Mouse (Mus musculus): ENCODE measurements around the gene Samd13. TPM values are rescaled to one million over a fixed set of nuclear protein-coding genes. Genes with fewer than 3 reads are reported as not detected.

The Samd13 gene
- polyA plus RNA-seq, 1 experiment from 2014 or later = 0.79 TPM

DNA sequence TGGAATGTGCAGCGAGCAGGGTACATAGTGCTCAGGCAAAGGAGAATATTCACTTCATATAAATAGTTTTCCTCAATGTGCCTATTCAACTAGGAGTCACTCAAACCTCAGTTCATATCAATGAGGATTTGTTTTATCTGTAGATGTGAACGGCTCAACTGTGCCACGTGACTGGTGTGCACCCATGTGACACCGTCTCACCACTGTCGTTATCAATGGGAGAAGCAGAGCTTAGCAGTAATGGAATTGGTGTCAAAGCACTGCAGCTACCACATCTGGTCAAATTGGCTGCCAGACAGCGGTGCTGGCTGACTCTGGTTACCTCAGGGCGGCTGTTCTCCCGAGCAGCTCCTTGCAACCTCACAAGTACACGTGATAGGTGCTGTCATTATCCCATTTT is 80.7 kb downstream of the Samd13 start:
- no peak overlapping the region for H3K4me3 ChIP-seq
- no peak overlapping the region for H3K4me2 ChIP-seq (replicated peaks)
- no peak for ATAC-seq (ENCODE audit: low FRiP score)
- no peak overlapping the region for H3K9ac ChIP-seq
- H3K4me1 ChIP-seq = peaks cover 6% of the 10 kb centered on the region; the same call in 1 of the 2 replicates
- H3K36me3 ChIP-seq = no peaks in the 10 kb centered on the region
- no peaks in the 10 kb centered on the region for H3K9me3 ChIP-seq (replicated peaks)
- H3K27me3 ChIP-seq = no peaks in the 10 kb centered on the region
- H3K27ac ChIP-seq = no peak overlapping the region
- 87% methylated on average over 9 of the region's 9 CpGs for WGBS

DNA sequence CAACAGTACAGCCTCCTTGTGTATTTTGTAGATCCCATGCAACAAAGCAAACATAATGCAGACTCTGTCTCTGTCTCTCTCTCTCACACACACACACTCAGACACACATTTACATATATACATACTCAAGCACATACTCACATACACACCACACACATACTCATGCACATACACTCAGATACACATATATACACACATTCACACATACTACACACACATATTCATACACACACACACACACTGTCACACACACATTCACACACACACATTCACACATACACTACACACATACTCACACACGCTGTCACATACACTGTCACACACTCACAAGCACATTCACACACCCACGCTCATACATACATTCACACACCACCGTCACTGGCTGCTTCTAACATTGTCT is 82.9 kb downstream of the Samd13 start:
- no peak for ATAC-seq (ENCODE audit: low FRiP score)
- no peaks in the 10 kb centered on the region for H3K36me3 ChIP-seq
- H3K27me3 ChIP-seq = no peaks in the 10 kb centered on the region
- H3K4me1 ChIP-seq = peaks cover 3% of the 10 kb centered on the region; the same call in 1 of the 2 replicates
- H3K9ac ChIP-seq = no peak overlapping the region
- no peak overlapping the region for H3K4me3 ChIP-seq
- H3K9me3 ChIP-seq (replicated peaks) = no peaks in the 10 kb centered on the region
- WGBS = 96% methylated on average over 3 of the region's 3 CpGs
- no peak overlapping the region for H3K4me2 ChIP-seq (replicated peaks)
- no peak overlapping the region for H3K27ac ChIP-seq

DNA sequence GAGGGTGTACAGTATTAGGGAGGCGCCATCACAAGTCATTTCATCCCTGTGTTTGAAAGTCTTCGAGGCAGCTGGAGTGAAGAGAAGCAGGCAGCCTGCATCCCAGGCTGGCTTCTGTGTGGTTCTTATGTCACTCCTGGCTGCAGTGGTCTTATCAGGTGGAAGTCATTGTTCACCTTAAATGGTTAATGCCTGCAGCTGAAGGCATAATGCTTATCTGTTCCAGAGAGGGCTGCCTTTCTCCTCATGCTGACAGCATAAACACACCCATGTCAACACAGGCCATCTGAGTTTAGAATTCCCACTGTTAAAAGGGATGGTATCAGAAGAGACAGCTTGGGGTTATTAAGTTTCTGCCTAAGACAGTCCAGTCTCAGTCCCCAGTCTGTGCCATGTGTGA is 84.2 kb downstream of the Samd13 start:
- H3K27ac ChIP-seq = no peak overlapping the region
- ATAC-seq (ENCODE audit: low FRiP score) = no peak
- 91% methylated on average over 2 of the region's 2 CpGs for WGBS
- no peaks in the 10 kb centered on the region for H3K27me3 ChIP-seq
- no peaks in the 10 kb centered on the region for H3K36me3 ChIP-seq
- H3K9ac ChIP-seq = no peak overlapping the region
- H3K4me2 ChIP-seq (replicated peaks) = no peak overlapping the region
- no peaks in the 10 kb centered on the region for H3K9me3 ChIP-seq (replicated peaks)
- no peak overlapping the region for H3K4me3 ChIP-seq
- H3K4me1 ChIP-seq = no peaks in the 10 kb centered on the region

DNA sequence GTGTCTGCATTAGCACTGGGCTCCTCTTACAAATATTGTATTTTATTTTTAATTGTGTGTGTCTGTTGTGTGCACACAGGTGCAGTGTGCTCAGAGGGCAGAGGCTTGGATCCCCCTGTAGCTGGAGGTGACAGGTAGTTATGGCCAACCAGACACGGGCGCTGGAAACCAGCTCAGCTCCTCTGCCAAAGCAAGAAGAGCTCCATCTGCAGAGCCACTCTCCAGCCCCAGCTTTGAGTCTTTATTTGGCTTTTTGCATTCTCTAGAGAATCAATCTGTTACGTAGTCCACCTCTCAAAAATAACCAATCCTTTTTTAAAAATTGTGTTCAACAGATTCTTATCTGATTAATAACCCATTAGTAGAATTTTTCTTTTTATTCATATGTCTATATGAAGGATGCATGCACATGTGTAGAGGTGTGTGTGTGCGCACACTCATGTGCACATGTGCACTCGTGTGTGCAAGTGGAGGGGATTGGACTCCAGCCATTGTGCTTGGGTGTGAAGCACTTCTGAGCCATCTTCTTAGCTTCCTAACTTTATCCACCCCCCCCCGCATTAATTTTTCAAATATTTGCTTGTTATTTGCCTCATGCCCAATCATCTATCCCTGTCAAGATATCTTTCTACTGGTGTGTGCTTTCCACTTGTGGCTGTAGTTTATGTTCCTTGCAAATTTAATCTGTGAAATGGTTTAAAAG is 86.0 kb downstream of the Samd13 start:
- Histone ChIP-seq H3K9me3 (replicated peaks) (no peaks in the 10 kb centered on the region), H3K27me3 (no peaks in the 10 kb centered on the region), H3K4me3 (no peak overlapping the region), H3K27ac (no peak overlapping the region), H3K9ac (no peak overlapping the region), H3K36me3 (no peaks in the 10 kb centered on the region), H3K4me2 (replicated peaks) (no peak overlapping the region), H3K4me1 (no peaks in the 10 kb centered on the region)
- WGBS = 84% methylated on average over 6 of the region's 6 CpGs
- ATAC-seq (ENCODE audit: low FRiP score) = no peak

DNA sequence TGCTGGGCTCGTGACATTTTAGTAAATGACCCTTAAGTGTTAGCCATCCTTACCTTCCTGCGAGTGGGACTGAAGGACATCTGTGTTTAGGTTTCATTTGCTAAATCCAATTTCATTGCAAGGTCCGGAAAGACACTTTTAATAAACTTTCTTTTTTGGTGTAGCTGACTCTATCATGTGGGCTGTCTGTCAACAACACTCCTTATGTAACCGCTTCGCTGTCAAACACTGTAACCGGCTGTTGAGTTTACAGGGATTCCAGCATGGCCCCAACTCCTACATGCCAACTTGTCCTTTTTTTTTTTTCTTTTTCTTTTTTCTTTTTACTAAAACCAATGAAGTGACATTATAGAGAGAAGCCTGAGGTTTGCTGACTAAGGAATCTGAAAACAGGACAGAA is 87.0 kb downstream of the Samd13 start:
- ATAC-seq (ENCODE audit: low FRiP score) = no peak
- no peaks in the 10 kb centered on the region for H3K4me1 ChIP-seq

DNA sequence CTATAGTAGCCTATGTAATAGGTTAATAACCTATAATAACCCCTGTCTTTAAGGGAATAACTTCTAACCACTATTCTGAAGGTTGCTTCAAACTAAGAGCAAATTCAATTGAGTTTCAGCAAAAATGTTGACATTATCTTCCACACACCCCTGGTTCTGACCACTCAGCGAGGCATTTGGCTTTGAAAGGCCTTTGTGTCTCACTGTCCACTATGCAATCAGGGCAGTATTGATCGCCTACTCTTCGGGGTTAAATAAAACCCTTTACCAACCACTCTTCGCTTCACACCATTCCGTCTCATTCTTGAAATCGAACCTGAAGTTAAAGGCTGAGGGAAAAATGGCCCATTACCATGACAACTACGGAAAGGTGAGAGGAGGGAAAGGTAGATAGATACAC is 88.5 kb downstream of the Samd13 start:
- Histone ChIP-seq H3K4me1 (no peaks in the 10 kb centered on the region), H3K4me3 (no peak overlapping the region), H3K36me3 (no peaks in the 10 kb centered on the region), H3K27me3 (no peaks in the 10 kb centered on the region), H3K9me3 (replicated peaks) (no peaks in the 10 kb centered on the region), H3K9ac (no peak overlapping the region), H3K4me2 (replicated peaks) (no peak overlapping the region), H3K27ac (no peak overlapping the region)
- 88% methylated on average over 7 of the region's 7 CpGs for WGBS
- ATAC-seq (ENCODE audit: low FRiP score) = no peak

More for the DNA sequence above, 87.0 kb downstream of the Samd13 start:
- H3K27me3 ChIP-seq = no peaks in the 10 kb centered on the region
- no peak overlapping the region for H3K4me3 ChIP-seq
- no peak overlapping the region for H3K9ac ChIP-seq
- H3K9me3 ChIP-seq (replicated peaks) = no peaks in the 10 kb centered on the region
- H3K4me2 ChIP-seq (replicated peaks) = no peak overlapping the region
- 87% methylated on average over 6 of the region's 6 CpGs for WGBS
- H3K36me3 ChIP-seq = no peaks in the 10 kb centered on the region
- H3K27ac ChIP-seq = no peak overlapping the region

DNA sequence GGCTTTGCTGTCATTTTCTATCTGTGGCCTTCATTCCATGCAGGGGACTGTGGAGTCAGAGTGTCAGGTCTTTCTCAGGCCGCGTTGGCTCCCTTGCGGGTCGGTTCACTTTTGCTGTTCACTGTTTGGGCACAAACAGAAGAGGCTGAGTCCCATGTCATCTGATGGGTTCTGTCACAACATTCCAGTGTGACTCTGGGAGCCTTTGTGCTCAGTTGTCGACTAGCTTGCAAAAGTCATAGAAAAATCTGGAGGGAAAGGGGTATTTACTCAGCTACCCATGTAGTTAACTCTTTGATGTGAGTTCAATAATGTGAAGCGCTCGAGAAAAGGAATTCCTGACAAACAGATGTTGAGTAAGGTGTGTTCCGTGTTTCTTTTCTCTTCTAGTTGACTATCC is 89.0 kb downstream of the Samd13 start:
- H3K9me3 ChIP-seq (replicated peaks) = no peaks in the 10 kb centered on the region
- no peaks in the 10 kb centered on the region for H3K36me3 ChIP-seq
- no peak overlapping the region for H3K4me3 ChIP-seq
- no peaks in the 10 kb centered on the region for H3K27me3 ChIP-seq
- no peak for ATAC-seq (ENCODE audit: low FRiP score)
- no peaks in the 10 kb centered on the region for H3K4me1 ChIP-seq
- no peak overlapping the region for H3K9ac ChIP-seq
- H3K27ac ChIP-seq = no peak overlapping the region
- 88% methylated on average over 8 of the region's 8 CpGs for WGBS
- H3K4me2 ChIP-seq (replicated peaks) = no peak overlapping the region

DNA sequence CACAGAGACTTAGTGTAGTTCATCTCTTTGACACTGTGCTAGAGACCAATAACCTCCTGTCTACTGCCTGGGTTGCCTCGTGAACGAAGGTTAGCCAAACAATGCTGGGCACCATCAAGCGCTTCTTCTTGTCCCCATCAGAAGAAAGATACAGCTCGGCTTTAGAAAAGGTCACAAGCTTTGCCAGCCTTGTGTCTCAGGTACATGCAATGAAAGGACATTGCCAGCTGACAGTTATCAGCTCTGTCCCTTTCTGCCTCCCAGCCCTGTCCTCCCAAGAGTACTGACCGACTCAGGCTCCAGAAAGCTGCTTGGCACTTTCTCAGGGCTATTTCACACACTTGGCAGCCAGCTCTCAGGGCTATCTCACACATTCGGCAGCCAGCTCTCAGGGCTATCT is 90.0 kb downstream of the Samd13 start:
- Histone ChIP-seq H3K36me3 (no peaks in the 10 kb centered on the region), H3K4me3 (no peak overlapping the region), H3K9me3 (replicated peaks) (no peaks in the 10 kb centered on the region), H3K4me1 (no peaks in the 10 kb centered on the region), H3K27me3 (no peaks in the 10 kb centered on the region), H3K27ac (no peak overlapping the region), H3K9ac (no peak overlapping the region), H3K4me2 (replicated peaks) (no peak overlapping the region)
- no peak for ATAC-seq (ENCODE audit: low FRiP score)
- 89% methylated on average over 6 of the region's 6 CpGs for WGBS

Other genes starting within 250 kb of the Samd13 start
- 6.9 and 7.5 TPM in 2 replicates for gene Ctbs, start 235.8 kb downstream of the Samd13 start, polyA plus RNA-seq (2016; fragmentation: Nextera tagmentation; extraction: Ambion mirVana)
- 6.8 and 8.7 TPM in 2 replicates for gene Spata1, start 185.8 kb downstream of the Samd13 start, polyA plus RNA-seq (2016; fragmentation: Nextera tagmentation; extraction: Ambion mirVana)
- 727 and 828 TPM in 2 replicates for gene Gng5, start 185.8 kb downstream of the Samd13 start, polyA plus RNA-seq (2016; fragmentation: Nextera tagmentation; extraction: Ambion mirVana)
- 55.3 and 61.5 TPM in 2 replicates for gene Rpf1, start 164.2 kb downstream of the Samd13 start, polyA plus RNA-seq (2016; fragmentation: Nextera tagmentation; extraction: Ambion mirVana)
- gene Uox, start 115.2 kb downstream of the Samd13 start, polyA plus RNA-seq (2016; fragmentation: Nextera tagmentation; extraction: Ambion mirVana) = not detected in 2 replicates
- not detected in 2 replicates for gene Dnase2b, start 70.0 kb downstream of the Samd13 start, polyA plus RNA-seq (2016; fragmentation: Nextera tagmentation; extraction: Ambion mirVana)
- not detected in 2 replicates for gene 4930503B20Rik, start 34.3 kb downstream of the Samd13 start, polyA plus RNA-seq (2016; fragmentation: Nextera tagmentation; extraction: Ambion mirVana)
- 102 and 112 TPM in 2 replicates for gene Prkacb, start 127.4 kb upstream of the Samd13 start, polyA plus RNA-seq (2016; fragmentation: Nextera tagmentation; extraction: Ambion mirVana)
- gene Ttll7, start 166.8 kb upstream of the Samd13 start, polyA plus RNA-seq (2016; fragmentation: Nextera tagmentation; extraction: Ambion mirVana) = 9.7 and 9.8 TPM in 2 replicates